In the genomic region with DNA sequence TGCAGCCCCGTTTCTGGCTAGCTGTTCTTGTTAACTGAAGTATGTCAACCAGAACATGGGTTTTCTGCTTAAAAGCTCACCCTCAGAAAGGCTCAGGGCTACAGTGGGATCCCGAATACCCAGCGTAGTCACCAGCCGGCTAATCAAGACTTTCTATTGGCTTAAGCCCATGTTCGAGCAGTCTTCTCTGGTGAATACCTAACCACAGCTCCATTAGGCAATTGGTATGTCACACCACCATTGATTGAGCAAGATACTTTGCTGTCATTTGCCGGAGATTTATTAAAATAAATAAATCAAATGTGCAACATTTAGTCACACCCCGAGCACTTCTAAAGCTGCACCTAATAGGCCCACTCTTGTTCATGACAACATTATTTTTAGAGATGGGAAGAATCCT, we compare ENCODE assay signal across 15 mouse cellular contexts.
"Had no signal": no experiment of that assay in that cellular context is flagged by ENCODE, and none has a peak within 500 bp of the region (broad histone marks: within the 10 kb centered on the region; RNA-seq: fewer than 3 reads in every experiment).

No protein-coding gene starts in this region.

- ATAC-seq: lung, postnatal 0 days; midbrain, embryonic 16.5 days had no signal

- DNase-seq: liver, postnatal 0 days; lung, adult 2 months; lung, postnatal 14 days; lung, postnatal 36 days; midbrain, embryonic 14.5 days; retina, postnatal 1 day; right cerebral cortex, adult 18-20 months; right cerebral cortex, postnatal 25 days; right cerebral cortex, postnatal 4 days; spleen, adult 18-20 months; thymus, adult 18-20 months; thymus, postnatal 14 days; thymus, postnatal 36 days had no signal
